ENCODE assay signal across 19 mouse cellular contexts in the genomic region with DNA sequence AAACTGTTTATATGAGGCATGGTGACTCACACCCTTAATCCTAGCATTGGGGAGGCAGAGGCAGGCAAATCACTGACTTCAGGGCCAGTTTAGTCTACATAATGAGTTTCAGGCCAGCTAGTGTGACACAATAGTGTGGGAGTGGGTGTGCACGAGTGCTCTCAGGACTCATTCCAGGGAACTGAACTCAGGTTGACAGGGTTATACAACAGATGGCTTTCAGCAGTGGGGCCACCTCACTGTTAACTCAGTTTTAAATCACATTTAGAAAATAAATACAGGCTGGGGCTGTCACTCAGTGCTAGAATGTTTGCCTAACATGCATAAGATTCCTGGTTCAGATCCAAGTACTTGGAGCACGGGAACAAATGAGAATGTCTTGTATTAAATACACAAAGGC. TPM values are rescaled to one million over a fixed set of nuclear protein-coding genes. Genes with fewer than 3 reads are reported as not detected.
DNase-seq lines count a peak whose midpoint lies in the region; ATAC-seq lines count a peak whose summit lies in the region.
"Had no signal": no experiment of that assay in that cellular context is flagged by ENCODE, and none has a peak within 500 bp of the region (broad histone marks: within the 10 kb centered on the region; RNA-seq: fewer than 3 reads in every experiment).

No protein-coding gene starts in this region.

- no peak for DNase-seq in forebrain, embryonic 11.5 days (ENCODE audit: low spot score)
- no peak for DNase-seq in limb, embryonic 10.5 days (ENCODE audit: low spot score)
- peak; percentile 6 for DNase-seq in lung, postnatal 10 days
- no peak for DNase-seq in spleen, postnatal 14 days (ENCODE audit: low spot score in 2 of 2)
- DNase-seq in yolk sac, embryonic 10.5 days (ENCODE audit: low spot score) = no peak
- DNase-seq: adrenal gland, postnatal 14 days; B cell, adult 2 months; cerebellum, adult 8-10 months; gastrocnemius, postnatal 25 days; heart, postnatal 4 days; kidney, postnatal 14 days; retina, postnatal 1 day had no signal

- no peak overlapping the region for H3K4me2 ChIP-seq in forebrain, embryonic 16.5 days (ENCODE audit: low read length)
- H3K4me2 ChIP-seq in forebrain, embryonic 11.5 days (ENCODE audit: low read depth, low read length, severe bottlenecking) = no peak overlapping the region
- H3K4me2 ChIP-seq in limb, embryonic 15.5 days = no peak overlapping the region
- H3K4me2 ChIP-seq: heart, embryonic 11.5 days had no signal

- H3K9me3 ChIP-seq in forebrain, embryonic 16.5 days (ENCODE audit: control insufficient read depth, low read length) = no peaks in the 10 kb centered on the region
- no peaks in the 10 kb centered on the region for H3K9me3 ChIP-seq in forebrain, embryonic 11.5 days (ENCODE audit: control insufficient read depth, low read length)
- H3K9me3 ChIP-seq in limb, embryonic 15.5 days = no peaks in the 10 kb centered on the region
- H3K9me3 ChIP-seq in limb, embryonic 10.5 days (replicated peaks) = no peaks in the 10 kb centered on the region
- H3K9me3 ChIP-seq: midbrain, embryonic 10.5 days had no signal

- no peaks in the 10 kb centered on the region for H3K27me3 ChIP-seq in forebrain, embryonic 16.5 days (replicated peaks; ENCODE audit: control insufficient read depth, insufficient read depth, low read length)
- no peaks in the 10 kb centered on the region for H3K27me3 ChIP-seq in forebrain, embryonic 11.5 days (ENCODE audit: control insufficient read depth, insufficient read depth, low read length)
- no peaks in the 10 kb centered on the region for H3K27me3 ChIP-seq in limb, embryonic 15.5 days
- no peaks in the 10 kb centered on the region for H3K27me3 ChIP-seq in limb, embryonic 10.5 days (ENCODE audit: low read depth, poor library complexity, severe bottlenecking)

- WGBS in forebrain, embryonic 16.5 days = 65% methylated on average over 2 of the region's 2 CpGs
- 85% methylated on average over 2 of the region's 2 CpGs for WGBS in forebrain, embryonic 11.5 days
- 65% methylated on average over 2 of the region's 2 CpGs for WGBS in limb, embryonic 15.5 days
- 87% methylated on average over 2 of the region's 2 CpGs for WGBS in limb, embryonic 10.5 days

- H3K36me3 ChIP-seq in forebrain, embryonic 16.5 days (ENCODE audit: control insufficient read depth, insufficient read depth) = peaks cover 39% of the 10 kb centered on the region
- peaks cover 2% of the 10 kb centered on the region; the same call in 1 of the 2 replicates for H3K36me3 ChIP-seq in forebrain, embryonic 11.5 days (ENCODE audit: control insufficient read depth, insufficient read depth, low read length)
- H3K36me3 ChIP-seq in limb, embryonic 15.5 days = peaks cover 75% of the 10 kb centered on the region
- peaks cover 79% of the 10 kb centered on the region for H3K36me3 ChIP-seq in limb, embryonic 10.5 days

- no peak overlapping the region for H3K27ac ChIP-seq in forebrain, embryonic 16.5 days (ENCODE audit: low read length)
- H3K27ac ChIP-seq in forebrain, embryonic 11.5 days (ENCODE audit: low read depth, low read length) = no peak overlapping the region
- no peak overlapping the region for H3K27ac ChIP-seq in limb, embryonic 15.5 days
- no peak overlapping the region for H3K27ac ChIP-seq in limb, embryonic 10.5 days
- H3K27ac ChIP-seq: liver, embryonic 14.5 days; midbrain, embryonic 10.5 days had no signal

- 0 out of 2 replicates have a peak, but pooled peaks have one; percentile 18 for ATAC-seq in forebrain, embryonic 16.5 days
- no peak for ATAC-seq in forebrain, embryonic 11.5 days (replicated peaks; ENCODE audit: low FRiP score)
- ATAC-seq in limb, embryonic 15.5 days (ENCODE audit: insufficient number of reproducible peaks, low FRiP score, low TSS enrichment, low read depth) = no peak
- ATAC-seq in megakaryocyte, adult 5-6 weeks (ENCODE audit: poor library complexity, severe bottlenecking) = no peak
- ATAC-seq: forebrain, embryonic 14.5 days had no signal

- no peak overlapping the region for H3K4me3 ChIP-seq in forebrain, embryonic 16.5 days (replicated peaks; ENCODE audit: low read length)
- no peak overlapping the region for H3K4me3 ChIP-seq in forebrain, embryonic 11.5 days (ENCODE audit: low read depth, low read length)
- H3K4me3 ChIP-seq in limb, embryonic 15.5 days = no peak overlapping the region
- H3K4me3 ChIP-seq in limb, embryonic 10.5 days = no peak overlapping the region
- H3K4me3 ChIP-seq: midbrain, embryonic 10.5 days had no signal

- no peaks in the 10 kb centered on the region for H3K4me1 ChIP-seq in forebrain, embryonic 16.5 days (replicated peaks; ENCODE audit: control insufficient read depth, insufficient read depth, low read length)
- no peaks in the 10 kb centered on the region for H3K4me1 ChIP-seq in forebrain, embryonic 11.5 days (replicated peaks; ENCODE audit: control insufficient read depth, insufficient read depth, low read length)
- no peaks in the 10 kb centered on the region for H3K4me1 ChIP-seq in limb, embryonic 15.5 days
- no peaks in the 10 kb centered on the region for H3K4me1 ChIP-seq in limb, embryonic 10.5 days
- H3K4me1 ChIP-seq: midbrain, embryonic 10.5 days had no signal

- H3K9ac ChIP-seq in forebrain, embryonic 16.5 days (replicated peaks; ENCODE audit: low read depth, low read length) = no peak overlapping the region
- no peak overlapping the region for H3K9ac ChIP-seq in forebrain, embryonic 11.5 days (ENCODE audit: low read length)
- H3K9ac ChIP-seq in limb, embryonic 15.5 days = 0 out of 2 replicates have a peak overlapping the region, but pooled peaks have one; percentile 17
- H3K9ac ChIP-seq: liver, embryonic 14.5 days had no signal

RNA-seq across cellular contexts. Expression of a gene that starts 8.2 kb away (rescaled TPM):
- polyA plus RNA-seq in forebrain, embryonic 16.5 days (2015; fragmentation: Nextera tagmentation; extraction: Ambion mirVana) = 150 and 174 TPM in 2 replicates
- polyA plus RNA-seq in forebrain, embryonic 11.5 days (2014; fragmentation: Nextera tagmentation; extraction: Ambion mirVana) = 99.7 and 111 TPM in 2 replicates
- polyA plus RNA-seq in limb, embryonic 15.5 days (2015; fragmentation: Nextera tagmentation; extraction: Ambion mirVana) = 129 and 132 TPM in 2 replicates
- polyA plus RNA-seq in limb, embryonic 10.5 days (2016; fragmentation: Nextera tagmentation; extraction: Ambion mirVana) = 117 and 127 TPM in 2 replicates
- total RNA-seq in megakaryocyte, adult 5-6 weeks (2015) = 60.0 and 65.6 TPM in 2 replicates
- 39.5 and 39.9 TPM in 2 replicates for total RNA-seq in megakaryocyte, adult 5-6 weeks (2017)

RNA-seq across cellular contexts. Expression of a gene that starts 19.4 kb away (rescaled TPM):
- polyA plus RNA-seq in forebrain, embryonic 16.5 days (2015; fragmentation: Nextera tagmentation; extraction: Ambion mirVana) = 43.4 and 51.0 TPM in 2 replicates
- 49.8 and 53.6 TPM in 2 replicates for polyA plus RNA-seq in forebrain, embryonic 11.5 days (2014; fragmentation: Nextera tagmentation; extraction: Ambion mirVana)
- 47.8 and 48.9 TPM in 2 replicates for polyA plus RNA-seq in limb, embryonic 15.5 days (2015; fragmentation: Nextera tagmentation; extraction: Ambion mirVana)
- 37.5 and 44.4 TPM in 2 replicates for polyA plus RNA-seq in limb, embryonic 10.5 days (2016; fragmentation: Nextera tagmentation; extraction: Ambion mirVana)
- total RNA-seq in megakaryocyte, adult 5-6 weeks (2015) = 21.0 and 21.8 TPM in 2 replicates
- 17.0 TPM in 2 replicates for total RNA-seq in megakaryocyte, adult 5-6 weeks (2017)
